Comparison of ENCODE assay signal across 9 mouse cellular contexts in genomic region chr8:124281700-124282541, GRCm38 (mm10). TPM values are rescaled to one million over a fixed set of nuclear protein-coding genes. Genes with fewer than 3 reads are reported as not detected.
DNase-seq lines count a peak whose midpoint lies in the region; ATAC-seq and TF ChIP-seq lines count a peak whose summit lies in the region.
"Had no signal": no experiment of that assay in that cellular context is flagged by ENCODE, and none has a peak within 500 bp of the region (broad histone marks: within the 10 kb centered on the region; RNA-seq: fewer than 3 reads in every experiment).

No protein-coding gene starts in this region.

- TF ChIP-seq EP300 in heart, adult 2 months (IDR thresholded peaks at IDR 0.05; ENCODE audit: insufficient read depth, low read depth, low read length) = peak; percentile 58; the same call in 1 of the 2 replicates

- peak in 1 of 2 experiments; percentile 39 for DNase-seq in heart, adult 2 months
- no peak for DNase-seq in heart, postnatal 4 days
- peak; percentile 58 to 60 for DNase-seq in cerebellum, adult 18-20 months
- no peak for DNase-seq in liver
- no peak for DNase-seq in urinary bladder, postnatal 10 days (ENCODE audit: low spot score)
- no peak for DNase-seq in urinary bladder, postnatal 25 days (ENCODE audit: low spot score)

- peaks cover 50% of the 10 kb centered on the region for H3K4me1 ChIP-seq in heart, adult 2 months (ENCODE audit: control insufficient read depth, insufficient read depth, low read length)
- peaks cover 53 to 72% of the 10 kb centered on the region in 2 experiments for H3K4me1 ChIP-seq in heart, embryonic 14.5 days (ENCODE audit: control insufficient read depth in 2 of 2, insufficient read depth in 2 of 2, low read length in 2 of 2)

- peak overlapping the region; percentile 6; the same call in 1 of the 2 replicates for H3K9ac ChIP-seq in heart, adult 2 months (ENCODE audit: low read depth, low read length)
- H3K9ac ChIP-seq in heart, embryonic 14.5 days (ENCODE audit: low read length) = peak overlapping the region; percentile 38; the same call in 1 of the 2 replicates
- H3K9ac ChIP-seq: liver, embryonic 15.5 days had no signal

- TF ChIP-seq POLR2A in heart, adult 2 months (IDR thresholded peaks at IDR 0.05; ENCODE audit: insufficient read depth, low read depth, low read length) = 0 out of 2 replicates have a peak, but pooled peaks have one; percentile 5

- H3K27ac ChIP-seq in heart, adult 2 months = peak overlapping the region; percentile 71
- peak overlapping the region; percentile 75 to 78 for H3K27ac ChIP-seq in heart, embryonic 14.5 days (replicated peaks in 1 of 2; ENCODE audit: control insufficient read depth in 1 of 2, insufficient read depth in 1 of 2, low read depth in 2 of 2, low read length in 2 of 2)
- H3K27ac ChIP-seq: liver, embryonic 15.5 days had no signal

- H3K36me3 ChIP-seq in heart, adult 2 months (ENCODE audit: control insufficient read depth, insufficient read depth, low read length) = no peaks in the 10 kb centered on the region
- no peaks in the 10 kb centered on the region for H3K36me3 ChIP-seq in heart, embryonic 14.5 days (ENCODE audit: control insufficient read depth, insufficient read depth, low read length)
- H3K36me3 ChIP-seq: liver, embryonic 15.5 days had no signal

- no peak overlapping the region for H3K4me3 ChIP-seq in heart, adult 2 months
- no peak overlapping the region for H3K4me3 ChIP-seq in heart, embryonic 14.5 days (ENCODE audit: control insufficient read depth in 1 of 2, insufficient read depth in 1 of 2, low read depth in 1 of 2, low read length in 2 of 2)
- H3K4me3 ChIP-seq: liver, embryonic 15.5 days had no signal

- no peaks in the 10 kb centered on the region for H3K27me3 ChIP-seq in heart, adult 2 months (ENCODE audit: control insufficient read depth, insufficient read depth, low read length)
- no peaks in the 10 kb centered on the region for H3K27me3 ChIP-seq in heart, embryonic 14.5 days (ENCODE audit: control insufficient read depth, insufficient read depth, low read length)
- H3K27me3 ChIP-seq: liver, embryonic 15.5 days had no signal

- WGBS in heart, adult 2 months = 26% methylated on average over 11 of the region's 11 CpGs
- WGBS in heart, embryonic 14.5 days = 38% methylated on average over 11 of the region's 11 CpGs

- no peak for ATAC-seq in heart, embryonic 14.5 days (ENCODE audit: insufficient number of reproducible peaks, insufficient read depth, low FRiP score, low read depth)
- ATAC-seq in monocyte, adult 5-6 weeks (replicated peaks; ENCODE audit: insufficient number of reproducible peaks, low FRiP score, low TSS enrichment, poor library complexity, severe bottlenecking) = peak; percentile 16; the same call in 1 of the 2 replicates

- no peaks in the 10 kb centered on the region for H3K9me3 ChIP-seq in heart, embryonic 14.5 days (ENCODE audit: control insufficient read depth, low read length)
- H3K9me3 ChIP-seq: liver, embryonic 15.5 days had no signal

- 0 out of 2 replicates have a peak, but pooled peaks have one; percentile 7 for TF ChIP-seq CTCF in heart, adult 2 months (IDR thresholded peaks at IDR 0.05)

- H3K4me2 ChIP-seq in heart, embryonic 14.5 days (ENCODE audit: low read length) = peak overlapping the region; percentile 26; the same call in 1 of the 2 replicates
- H3K4me2 ChIP-seq: liver, embryonic 15.5 days had no signal

- intact Hi-C loops in heart, adult 2 months (cut with DNase I) = loop anchor here (2.0 to 5.0 kb wide), 3 partner anchors 35 to 230 kb away; partner anchors contain the start of gene Galnt2

- no peaks in the 10 kb centered on the region; the same call in 1 of the 2 replicates for H3K79me2 ChIP-seq in heart, adult 2 months (replicated peaks; ENCODE audit: control insufficient read depth, insufficient read depth, low read length)

RNA-seq across cellular contexts. Expression of gene Galnt2, which starts 50.7 kb away (rescaled TPM):
- 10 to 100 TPM; 35.2 to 42.9 TPM for total RNA-seq in heart, adult 2 months (2021)
- 3.7 and 8.8 TPM in 2 replicates for polyA plus RNA-seq in heart, adult 2 months (2012; rRNA removed)
- 10 to 100 TPM; 47.2 to 52.9 TPM for total RNA-seq in heart, postnatal 4 days (2021)
- polyA plus RNA-seq in heart, embryonic 14.5 days (2014; fragmentation: Nextera tagmentation; extraction: Ambion mirVana) = 58.5 and 60.5 TPM in 2 replicates
- total RNA-seq in monocyte, adult 5-6 weeks (2017) = 39.5 to 77.2 TPM (median 42.9 TPM) in 3 replicates

Comparison
In these comparisons a context has a peak if more than half of its experiments do, and no peak if none do; other contexts are left out.
1. DNase-seq: peak in cerebellum, adult 18-20 months (2 of 2); none in heart, postnatal 4 days (single experiment), liver (single experiment), urinary bladder, postnatal 10 days (single experiment) and urinary bladder, postnatal 25 days (single experiment).